Mouse (Mus musculus) bone marrow, adult 2 months (tissue): Measurements from ENCODE around the gene Gatad1.

ENCODE experiments used
- CTCF ChIP-seq: fragments of 200-500 bp; IDR thresholded peaks from 2 replicates; pipeline ENCODE4 v1.5.1; 2011; ENCODE audit warnings: low read length, control low read depth; ENCODE audit not compliant: control insufficient read depth, insufficient read depth
- POLR2A ChIP-seq: fragments of 200-500 bp; IDR thresholded peaks from 2 replicates; pipeline ENCODE4 v1.6.1; 2011; ENCODE audit warnings: low read depth, mild to moderate bottlenecking, control low read depth, low read length, borderline replicate concordance; ENCODE audit not compliant: control insufficient read depth

GRCm38 (mm10) chr5:3666585-3666984, 9.6 kb upstream of the Gatad1 start:
- TF ChIP-seq CTCF (no peak), POLR2A (no peak)
